Mouse (Mus musculus) lung, postnatal 4 days (tissue): ENCODE data around the gene Golt1a.

Source experiments
- DNase-seq, 2 experiments: peaks; one replicate each; pipeline ENCODE4 v3.0.0; 2021

Gene Golt1a

GRCm38 (mm10) chr1:133347693-133348520 lies 38.3 kb downstream of the Golt1a start:
- peak; percentile 35 to 40 for DNase-seq

GRCm38 (mm10) chr1:133350210-133350609 lies 40.6 kb downstream of the Golt1a start, which contains the start of gene Ren1:
Ren1 (plus strand) TSS chr1:133350510.
- DNase-seq: peak in 1 of 2 experiments; percentile 10

- peak in 1 of 2 experiments; percentile 15 for DNase-seq
These were observed 42.2 kb downstream of the Golt1a start for GRCm38 (mm10) chr1:133351762-133352161.

GRCm38 (mm10) chr1:133353371-133353809 lies 43.8 kb downstream of the Golt1a start:
- DNase-seq: peak; percentile 81 to 87

GRCm38 (mm10) chr1:133355469-133355868 lies 45.9 kb downstream of the Golt1a start:
- peak in 1 of 2 experiments; percentile 35 for DNase-seq

- peak in 1 of 2 experiments; percentile 17 for DNase-seq
These were observed 46.3 kb downstream of the Golt1a start for GRCm38 (mm10) chr1:133355912-133356311.

GRCm38 (mm10) chr1:133356330-133356729 lies 46.7 kb downstream of the Golt1a start:
- peak in 1 of 2 experiments; percentile 20 for DNase-seq

GRCm38 (mm10) chr1:133361006-133361405 lies 51.4 kb downstream of the Golt1a start:
- no peak for DNase-seq

- DNase-seq: no peak
These were observed 52.5 kb downstream of the Golt1a start for GRCm38 (mm10) chr1:133362103-133362502.

GRCm38 (mm10) chr1:133363276-133364021 lies 53.8 kb downstream of the Golt1a start, which contains the start of gene Etnk2:
Etnk2 (plus strand) TSS chr1:133363572.
- peak; percentile 87 to 89 for DNase-seq

GRCm38 (mm10) chr1:133364022-133364630 lies 54.5 kb downstream of the Golt1a start:
- DNase-seq: no peak

- no peak for DNase-seq
These were observed 55.3 kb downstream of the Golt1a start for GRCm38 (mm10) chr1:133364890-133365289.

- DNase-seq: no peak
These were observed 57.5 kb downstream of the Golt1a start for GRCm38 (mm10) chr1:133366951-133367605.

GRCm38 (mm10) chr1:133367606-133368488 lies 58.2 kb downstream of the Golt1a start:
- no peak for DNase-seq

- DNase-seq: no peak
These were observed 59.0 kb downstream of the Golt1a start for GRCm38 (mm10) chr1:133368644-133369043.

- DNase-seq: no peak
These were observed 60.8 kb downstream of the Golt1a start for GRCm38 (mm10) chr1:133370352-133370751.

- no peak for DNase-seq
These were observed 61.8 kb downstream of the Golt1a start for GRCm38 (mm10) chr1:133371431-133371830.

- DNase-seq: no peak
These were observed 62.5 kb downstream of the Golt1a start for GRCm38 (mm10) chr1:133372113-133372512.
